Mouse (Mus musculus) kidney, postnatal 0 days (tissue): Measurements from ENCODE around the gene Edar. TPM values are rescaled to one million over a fixed set of nuclear protein-coding genes. Genes with fewer than 3 reads are reported as not detected.

Experiments
- ATAC-seq: fragments of 200-750 bp; cut with Nextera tagmentation; replicated peaks from 2 replicates; pipeline ENCODE4 v1.8.0; 2017; ENCODE audit warnings: low read depth, moderate number of reproducible peaks, moderate TSS enrichment, moderate library complexity; ENCODE audit not compliant: low FRiP score
- DNase-seq: peaks from one replicate; pipeline ENCODE4 v3.0.0-alpha.2; 2016; ENCODE audit warnings: low spot score
- H3K27ac ChIP-seq: fragments of 300-500 bp; sonication (generic); 2 replicates; pipeline ENCODE4 v1.5.1; 2014; ENCODE audit warnings: mild to moderate bottlenecking
- H3K27me3 ChIP-seq: fragments of 300-500 bp; sonication (generic); 2 replicates; pipeline ENCODE4 v1.6.1; 2014; ENCODE audit warnings: low read length, mixed read lengths; ENCODE audit not compliant: insufficient read depth
- H3K36me3 ChIP-seq: fragments of 300-500 bp; sonication (generic); 2 replicates; pipeline ENCODE4 v1.6.1; 2014; ENCODE audit warnings: low read length, mixed read lengths; ENCODE audit not compliant: insufficient read depth
- H3K4me1 ChIP-seq: fragments of 300-500 bp; sonication (generic); replicated peaks from 2 replicates; pipeline ENCODE4 v1.6.1; 2014; ENCODE audit warnings: antibody characterized with exemption, low read length, mixed read lengths; ENCODE audit not compliant: insufficient read depth
- H3K4me2 ChIP-seq: fragments of 300-500 bp; sonication (generic); 2 replicates; pipeline ENCODE4 v1.6.1; 2014; ENCODE audit warnings: mild to moderate bottlenecking, low read length, moderate library complexity, mixed read lengths
- H3K4me3 ChIP-seq: fragments of 300-500 bp; sonication (generic); replicated peaks from 2 replicates; pipeline ENCODE4 v1.5.1; 2014; ENCODE audit warnings: low read depth, low read length
- H3K9ac ChIP-seq: fragments of 300-500 bp; sonication (generic); 2 replicates; pipeline ENCODE4 v1.6.1; 2014; ENCODE audit warnings: low read depth, low read length
- H3K9me3 ChIP-seq: fragments of 300-500 bp; sonication (generic); replicated peaks from 2 replicates; pipeline ENCODE4 v1.6.1; 2016; ENCODE audit warnings: low read length, inconsistent platforms, mixed read lengths
- CTCF ChIP-seq: IDR thresholded peaks from 2 replicates; pipeline ENCODE4 v1.5.1; 2016; ENCODE audit warnings: antibody characterized with exemption, low read depth, mild to moderate bottlenecking, moderate library complexity
- WGBS: fragments of 180-500 bp; shearing (Covaris S2); extraction: QIAGEN DNeasy Blood & Tissue Kit; methylation state at CpG from one replicate; pipeline ENCODE4 v1.1.7; 2014; 5-methylcytosine and 5-hydroxymethylcytosine counted together
- polyA plus RNA-seq: library from polyadenylated mRNA; unstranded; fragments of >200 nt; fragmentation: Nextera tagmentation; extraction: Ambion mirVana; gene quantifications from 2 replicates; pipeline ENCODE4 v1.2.1, GENCODE M21; 2015

The Edar gene
- polyA plus RNA-seq, 1 experiment from 2014 or later = 0.51 TPM

GRCm38 (mm10) chr10:58700578-58700977, 25.1 kb upstream of the Edar start:
- no peak overlapping the region for H3K27ac ChIP-seq
- H3K4me1 ChIP-seq = no peaks in the 10 kb centered on the region
- H3K27me3 ChIP-seq = no peaks in the 10 kb centered on the region
- 0 out of 2 replicates have a peak overlapping the region, but pooled peaks have one; percentile 4 for H3K4me2 ChIP-seq
- H3K4me3 ChIP-seq = no peak overlapping the region
- H3K9me3 ChIP-seq = no peaks in the 10 kb centered on the region
- WGBS = 54% methylated on average over 6 of the region's 6 CpGs
- no peak overlapping the region for H3K9ac ChIP-seq
- ATAC-seq = no peak
- TF ChIP-seq CTCF = no peak
- DNase-seq = no peak
- no peaks in the 10 kb centered on the region for H3K36me3 ChIP-seq

- no peaks in the 10 kb centered on the region for H3K36me3 ChIP-seq
- DNase-seq (no peak), ATAC-seq (no peak)
- no peak overlapping the region for H3K27ac ChIP-seq
- H3K4me2 ChIP-seq = 0 out of 2 replicates have a peak overlapping the region, but pooled peaks have one; percentile 4
- no peak for TF ChIP-seq CTCF
- no peak overlapping the region for H3K9ac ChIP-seq
- no peaks in the 10 kb centered on the region for H3K4me1 ChIP-seq
- no peaks in the 10 kb centered on the region for H3K9me3 ChIP-seq
- no peak overlapping the region for H3K4me3 ChIP-seq
- no peaks in the 10 kb centered on the region for H3K27me3 ChIP-seq
- 35% methylated on average over 4 of the region's 4 CpGs for WGBS
Measured at GRCm38 (mm10) chr10:58700160-58700559, 24.7 kb upstream of the Edar start.

DNA sequence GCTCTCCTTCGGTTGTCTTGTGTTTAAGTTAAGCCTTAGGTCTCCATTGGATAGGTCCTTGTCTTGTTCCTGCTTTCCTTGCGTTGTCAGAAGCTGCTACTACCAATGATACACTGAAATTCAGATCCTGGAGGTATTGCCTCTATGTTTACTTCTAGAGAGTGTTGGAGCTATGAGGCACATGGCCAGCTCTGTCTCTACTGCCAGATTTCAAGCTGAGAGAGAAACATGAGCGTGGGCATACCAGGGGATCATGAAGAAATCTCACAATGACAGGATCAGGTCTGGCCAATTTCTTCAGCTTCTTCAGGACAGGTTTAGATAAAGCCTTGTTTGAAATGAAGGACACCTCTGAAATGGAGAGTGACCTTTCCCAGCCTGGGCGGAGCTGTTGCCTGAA, 23.5 kb upstream of the Edar start:
- 86% methylated on average over 4 of the region's 4 CpGs for WGBS

DNA sequence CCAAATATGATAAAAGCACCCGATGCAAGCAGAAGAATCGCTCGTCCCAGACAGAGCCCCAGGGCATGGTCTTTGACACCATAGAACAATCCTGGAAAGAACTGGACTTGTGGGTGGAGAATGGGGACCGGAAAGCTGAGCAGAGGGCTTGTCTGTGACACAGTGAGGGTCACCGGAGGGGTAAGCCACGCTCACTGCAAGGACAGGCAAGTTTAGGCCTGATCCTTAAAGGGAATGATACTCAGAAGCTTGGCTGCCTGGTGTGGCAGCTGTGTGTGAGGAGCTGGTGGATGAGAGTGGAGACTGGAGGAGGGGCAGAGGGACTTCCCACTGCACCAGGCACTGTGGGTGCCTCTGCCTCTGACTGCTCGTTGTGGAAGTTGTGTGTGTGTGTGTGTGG, 15.6 kb upstream of the Edar start:
- WGBS = 67% methylated on average over 6 of the region's 7 CpGs
- H3K27me3 ChIP-seq = no peaks in the 10 kb centered on the region
- no peak overlapping the region for H3K9ac ChIP-seq
- H3K36me3 ChIP-seq = no peaks in the 10 kb centered on the region
- ATAC-seq = 0 out of 2 replicates have a peak, but pooled peaks have one; percentile 13
- H3K27ac ChIP-seq = no peak overlapping the region
- H3K4me1 ChIP-seq = no peaks in the 10 kb centered on the region
- H3K9me3 ChIP-seq = no peaks in the 10 kb centered on the region
- no peak for TF ChIP-seq CTCF
- no peak for DNase-seq
- H3K4me3 ChIP-seq = no peak overlapping the region
- H3K4me2 ChIP-seq = no peak overlapping the region

More for the DNA sequence above, 23.5 kb upstream of the Edar start:
- H3K36me3 ChIP-seq = no peaks in the 10 kb centered on the region
- no peaks in the 10 kb centered on the region for H3K4me1 ChIP-seq
- DNase-seq (no peak), ATAC-seq (no peak)
- H3K27me3 ChIP-seq = no peaks in the 10 kb centered on the region
- H3K4me3 ChIP-seq = no peak overlapping the region
- H3K9me3 ChIP-seq = no peaks in the 10 kb centered on the region
- no peak overlapping the region for H3K9ac ChIP-seq
- no peak overlapping the region for H3K27ac ChIP-seq
- TF ChIP-seq CTCF = no peak
- H3K4me2 ChIP-seq = no peak overlapping the region

- whole genome bisulfite sequencing = 81% methylated on average over 6 of the region's 6 CpGs
- no peak overlapping the region for H3K4me3 ChIP-seq
Measured at GRCm38 (mm10) chr10:58679298-58679697, 3.8 kb upstream of the Edar start.

DNA sequence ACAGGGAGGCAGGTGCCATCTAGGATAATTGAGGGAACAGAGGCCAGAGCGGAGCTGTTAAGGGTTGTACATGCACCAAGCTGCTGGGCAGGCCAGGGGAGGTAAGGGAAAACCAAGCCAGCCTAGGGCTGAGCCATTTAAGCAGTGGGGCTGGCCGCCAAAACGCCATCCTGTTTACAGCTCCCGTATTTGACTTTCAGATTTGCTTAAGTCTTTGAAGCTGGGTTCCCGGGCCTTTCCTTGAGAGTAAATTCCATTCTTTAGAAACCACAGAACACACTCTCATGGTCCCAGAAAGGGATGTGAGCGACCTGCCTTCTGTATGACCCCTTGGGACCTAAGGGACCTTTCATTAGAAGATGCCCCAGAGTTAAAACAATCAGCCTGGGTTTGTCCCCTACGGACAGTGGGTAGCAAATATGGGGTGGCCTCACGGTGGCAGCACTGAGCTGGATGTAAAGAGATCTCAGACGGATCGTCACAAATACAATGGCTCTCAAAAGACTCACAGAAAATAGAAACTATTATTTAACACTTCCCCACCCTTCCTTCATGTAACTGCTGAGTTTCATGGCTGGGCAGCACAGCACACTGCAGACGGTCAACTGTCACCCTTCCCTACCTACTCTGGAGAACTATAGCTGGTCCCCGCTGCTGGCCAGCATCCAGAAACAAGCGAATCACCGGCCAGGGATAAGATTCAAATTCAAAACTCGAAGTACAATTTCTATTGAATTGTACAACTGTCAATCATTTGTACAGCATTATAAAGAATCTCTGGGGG, 2.0 kb downstream of the Edar start:
- peak; percentile 87 for TF ChIP-seq CTCF
- H3K4me1 ChIP-seq = no peaks in the 10 kb centered on the region
- no peak overlapping the region for H3K27ac ChIP-seq
- H3K4me3 ChIP-seq = no peak overlapping the region; the same call in 1 of the 2 replicates
- no peak overlapping the region for H3K9ac ChIP-seq
- no peaks in the 10 kb centered on the region for H3K36me3 ChIP-seq
- ATAC-seq (peak; percentile 41; the same call in 1 of the 2 replicates), DNase-seq (peak; percentile 88)
- H3K9me3 ChIP-seq = no peaks in the 10 kb centered on the region
- no peaks in the 10 kb centered on the region for H3K27me3 ChIP-seq
- WGBS = 28% methylated on average over 15 of the region's 15 CpGs
- peak overlapping the region; percentile 35 for H3K4me2 ChIP-seq

More at GRCm38 (mm10) chr10:58679298-58679697, 3.8 kb upstream of the Edar start:
- no peak for TF ChIP-seq CTCF
- ATAC-seq (no peak), DNase-seq (no peak)
- H3K27ac ChIP-seq = no peak overlapping the region
- no peaks in the 10 kb centered on the region for H3K9me3 ChIP-seq
- no peaks in the 10 kb centered on the region for H3K36me3 ChIP-seq
- no peaks in the 10 kb centered on the region for H3K4me1 ChIP-seq
- no peaks in the 10 kb centered on the region for H3K27me3 ChIP-seq
- no peak overlapping the region for H3K9ac ChIP-seq
- no peak overlapping the region for H3K4me2 ChIP-seq
